Mouse (Mus musculus) brain, embryonic 14.5 days (tissue): ENCODE data around the gene Gab1.

Source experiments
- CTCF ChIP-seq: fragments of 200-500 bp; IDR thresholded peaks from 2 replicates; pipeline ENCODE4 v1.5.1; 2012; ENCODE audit warnings: inconsistent platforms, mild to moderate bottlenecking, moderate library complexity, borderline replicate concordance; ENCODE audit not compliant: insufficient read depth, insufficient read length; ENCODE audit errors: extremely low read depth
- POLR2A ChIP-seq: fragments of 200-500 bp; IDR thresholded peaks from 2 replicates; pipeline ENCODE4 v1.6.1; 2012; ENCODE audit warnings: mild to moderate bottlenecking, inconsistent platforms, borderline replicate concordance; ENCODE audit not compliant: poor library complexity, insufficient read depth, insufficient read length, severe bottlenecking; ENCODE audit errors: extremely low read depth

- no peak for TF ChIP-seq POLR2A
- TF ChIP-seq CTCF = no peak
These were observed 86.4 kb downstream of the Gab1 start for GRCm38 (mm10) chr8:80793791-80794515.
